Mouse (Mus musculus) heart, adult 2 months (tissue): ENCODE measurements around the gene Ankfn1.

ENCODE experiments used
- CTCF ChIP-seq: fragments of 200-600 bp; IDR thresholded peaks from 2 replicates; pipeline ENCODE4 v1.8.1; 2022; ENCODE audit warnings: antibody characterized with exemption, mild to moderate bottlenecking, moderate library complexity
- POLR2A ChIP-seq: fragments of 200-500 bp; IDR thresholded peaks from 2 replicates; pipeline ENCODE4 v1.6.1; 2011; ENCODE audit warnings: mild to moderate bottlenecking, low read depth, low read length, control low read depth; ENCODE audit not compliant: insufficient read depth

DNA sequence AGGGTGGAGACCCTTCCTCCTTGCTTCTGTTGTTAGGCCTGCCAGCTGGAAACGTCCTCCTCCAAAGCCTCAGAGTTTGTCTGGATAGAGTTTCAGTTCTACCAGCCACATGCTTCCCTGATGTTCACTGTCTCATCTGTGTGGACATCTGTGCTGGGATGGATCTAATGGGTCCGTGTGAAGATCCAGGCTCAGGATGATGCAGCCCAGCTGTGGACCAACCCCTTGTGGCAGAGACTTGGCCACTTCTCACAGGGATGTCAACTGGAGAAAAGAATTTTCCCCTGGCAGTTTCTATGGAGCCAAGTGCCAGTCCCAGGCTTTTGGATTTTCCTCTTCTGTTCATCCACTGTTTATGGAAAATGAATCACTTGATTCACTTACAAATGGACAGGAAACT lies 100.5 kb downstream of the Ankfn1 start:
- TF ChIP-seq POLR2A: no peak
- TF ChIP-seq CTCF: no peak
